Mouse (Mus musculus) embryonic facial prominence, embryonic 11.5 days (tissue): Measurements from ENCODE around the gene Slc9a8. TPM values are rescaled to one million over a fixed set of nuclear protein-coding genes. Genes with fewer than 3 reads are reported as not detected.

ENCODE experiments used
- ATAC-seq: fragments of 200-750 bp; cut with Nextera tagmentation; replicated peaks from 2 replicates; pipeline ENCODE4 v1.8.0; 2017; ENCODE audit warnings: low read depth; ENCODE audit not compliant: insufficient number of reproducible peaks, low FRiP score, low TSS enrichment
- DNase-seq: peaks from one replicate; pipeline ENCODE4 v3.0.0-alpha.2; 2015; ENCODE audit warnings: low spot score
- H3K27ac ChIP-seq: fragments of 300-500 bp; sonication (generic); replicated peaks from 2 replicates; pipeline ENCODE4 v1.5.1; 2014; ENCODE audit warnings: mild to moderate bottlenecking, low read depth, low read length, control low read depth
- H3K27me3 ChIP-seq: fragments of 300-500 bp; sonication (generic); 2 replicates; pipeline ENCODE4 v1.6.1; 2014; ENCODE audit warnings: mild to moderate bottlenecking, low read length, moderate library complexity, mixed read lengths; ENCODE audit not compliant: control insufficient read depth, insufficient read depth
- H3K36me3 ChIP-seq: fragments of 300-500 bp; sonication (generic); replicated peaks from 2 replicates; pipeline ENCODE4 v1.6.1; 2014; ENCODE audit warnings: low read depth, mild to moderate bottlenecking, low read length, moderate library complexity, mixed read lengths; ENCODE audit not compliant: control insufficient read depth, insufficient read depth
- H3K4me1 ChIP-seq: fragments of 300-500 bp; sonication (generic); 2 replicates; pipeline ENCODE4 v1.6.1; 2014; ENCODE audit warnings: low read length, mixed read lengths; ENCODE audit not compliant: control insufficient read depth, insufficient read depth
- H3K4me2 ChIP-seq: fragments of 300-500 bp; sonication (generic); 2 replicates; pipeline ENCODE4 v1.6.1; 2014; ENCODE audit warnings: low read depth, mild to moderate bottlenecking, control low read depth, low read length, moderate library complexity
- H3K4me3 ChIP-seq: fragments of 300-500 bp; sonication (generic); 2 replicates; pipeline ENCODE4 v1.5.1; 2014; ENCODE audit warnings: low read depth, low read length, control low read depth
- H3K9ac ChIP-seq: fragments of 300-500 bp; sonication (generic); replicated peaks from 2 replicates; pipeline ENCODE4 v1.6.1; 2014; ENCODE audit warnings: mild to moderate bottlenecking, control low read depth, low read length
- H3K9me3 ChIP-seq: fragments of 300-500 bp; sonication (generic); replicated peaks from 2 replicates; pipeline ENCODE4 v1.6.1; 2016; ENCODE audit warnings: mild to moderate bottlenecking, low read length, inconsistent platforms, mixed read lengths; ENCODE audit not compliant: control insufficient read depth
- WGBS: fragments of 180-500 bp; shearing (Covaris S2); extraction: QIAGEN DNeasy Blood & Tissue Kit; methylation state at CpG from one replicate; pipeline ENCODE4 v1.1.7; 2014; 5-methylcytosine and 5-hydroxymethylcytosine counted together
- polyA plus RNA-seq: library from polyadenylated mRNA; unstranded; fragments of >200 nt; fragmentation: Nextera tagmentation; extraction: Ambion mirVana; gene quantifications from 2 replicates; pipeline ENCODE4 v1.2.1, GENCODE M21; 2014

Slc9a8 gene
- polyA plus RNA-seq, 1 experiment from 2014 or later, result 13.5 TPM

DNA sequence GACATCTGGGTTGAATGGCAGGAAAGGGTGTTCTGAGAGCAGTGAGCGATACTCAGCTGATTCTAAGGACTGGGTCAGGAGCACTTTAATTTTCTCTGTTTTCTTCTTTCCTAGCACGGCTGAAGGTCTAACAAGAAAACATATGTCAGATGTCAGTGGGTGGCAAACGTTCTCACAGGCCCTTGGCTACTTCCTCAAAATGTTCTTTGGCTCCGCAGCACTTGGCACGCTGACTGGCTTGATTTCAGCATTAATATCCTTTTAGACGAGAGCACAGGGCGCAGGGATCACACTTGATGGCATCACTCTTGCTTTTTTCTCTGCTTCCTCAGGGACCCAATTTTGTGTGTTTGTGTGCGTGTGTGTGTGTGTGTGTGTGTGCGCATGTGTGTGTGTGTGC is 35.7 kb downstream of the Slc9a8 start:
- H3K4me1 ChIP-seq, result no peaks in the 10 kb centered on the region
- DNase-seq (no peak), ATAC-seq (no peak)
- H3K27me3 ChIP-seq, result no peaks in the 10 kb centered on the region
- H3K4me3 ChIP-seq, result no peak overlapping the region
- WGBS, result 94% methylated on average over 9 of the region's 9 CpGs
- no peaks in the 10 kb centered on the region for H3K9me3 ChIP-seq
- H3K4me2 ChIP-seq, result no peak overlapping the region
- H3K27ac ChIP-seq, result no peak overlapping the region
- H3K36me3 ChIP-seq, result no peaks in the 10 kb centered on the region
- no peak overlapping the region for H3K9ac ChIP-seq

DNA sequence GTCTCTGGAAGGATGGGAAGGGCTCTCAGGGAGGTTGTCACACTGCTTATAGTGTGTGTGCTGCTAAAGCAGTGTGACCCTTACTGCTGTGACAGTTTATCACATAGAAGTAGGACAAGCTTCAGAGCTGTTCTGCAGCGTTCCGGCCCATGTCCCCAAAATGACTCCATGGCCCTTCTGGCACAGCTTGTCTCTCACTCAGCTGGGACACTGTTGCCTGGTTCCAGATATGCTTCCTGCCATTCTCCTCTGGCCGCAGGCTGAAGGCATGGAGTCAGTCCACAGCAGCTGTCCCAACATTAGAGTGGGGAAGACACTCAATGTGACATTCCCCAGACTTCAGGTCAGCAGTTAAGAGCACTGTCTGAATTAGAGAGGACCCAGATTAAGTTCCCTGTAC is 37.0 kb downstream of the Slc9a8 start:
- H3K9ac ChIP-seq, result no peak overlapping the region
- no peaks in the 10 kb centered on the region for H3K9me3 ChIP-seq
- no peaks in the 10 kb centered on the region for H3K4me1 ChIP-seq
- H3K4me2 ChIP-seq, result no peak overlapping the region
- H3K36me3 ChIP-seq, result no peaks in the 10 kb centered on the region
- DNase-seq (no peak), ATAC-seq (no peak)
- no peaks in the 10 kb centered on the region for H3K27me3 ChIP-seq
- 97% methylated on average over 3 of the region's 3 CpGs for WGBS
- H3K27ac ChIP-seq, result no peak overlapping the region
- no peak overlapping the region for H3K4me3 ChIP-seq

DNA sequence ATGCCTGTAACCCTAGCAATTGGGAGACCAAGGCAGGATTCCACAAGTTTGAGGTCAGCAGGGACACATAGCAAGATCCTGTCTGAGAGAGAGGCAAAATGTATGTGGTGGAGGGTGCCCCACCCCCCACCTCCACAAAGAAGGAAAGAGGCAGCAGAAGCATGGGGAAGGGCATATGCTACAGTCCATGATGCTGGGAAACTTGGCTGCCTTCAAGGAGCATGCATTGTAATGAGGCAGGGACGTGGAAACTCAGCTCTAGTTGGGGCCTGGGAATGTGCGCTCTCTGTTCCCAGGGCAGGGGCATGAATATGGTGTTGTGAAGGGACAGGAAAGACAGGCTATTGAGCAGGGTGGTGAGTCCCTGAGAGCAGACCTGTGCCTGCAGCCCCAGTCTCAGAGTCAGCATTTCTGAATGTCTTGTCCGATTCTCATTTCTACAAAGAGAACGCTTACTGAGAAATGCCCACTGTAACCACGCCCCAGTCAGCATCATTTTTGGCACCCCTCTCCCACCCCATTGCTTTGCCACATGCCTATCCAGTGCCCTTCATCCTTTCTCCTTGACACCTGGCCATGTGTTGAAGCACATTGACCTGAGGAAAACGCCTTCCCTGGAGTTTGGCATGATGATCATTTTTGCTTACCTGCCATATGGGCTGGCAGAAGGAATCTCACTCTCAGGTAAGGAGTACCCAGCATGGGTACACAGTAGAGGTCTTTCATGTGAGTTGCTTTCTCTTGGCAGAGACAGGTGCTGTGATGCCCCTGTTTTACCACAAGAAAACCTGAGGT is 37.8 kb downstream of the Slc9a8 start:
- 95% methylated on average over 6 of the region's 6 CpGs for WGBS
- no peak overlapping the region for H3K4me2 ChIP-seq
- H3K9me3 ChIP-seq, result no peaks in the 10 kb centered on the region
- DNase-seq, result no peak
- H3K4me3 ChIP-seq, result no peak overlapping the region
- no peak overlapping the region for H3K27ac ChIP-seq
- ATAC-seq, result no peak
- no peak overlapping the region for H3K9ac ChIP-seq
- no peaks in the 10 kb centered on the region for H3K36me3 ChIP-seq
- no peaks in the 10 kb centered on the region for H3K4me1 ChIP-seq
- H3K27me3 ChIP-seq, result no peaks in the 10 kb centered on the region

DNA sequence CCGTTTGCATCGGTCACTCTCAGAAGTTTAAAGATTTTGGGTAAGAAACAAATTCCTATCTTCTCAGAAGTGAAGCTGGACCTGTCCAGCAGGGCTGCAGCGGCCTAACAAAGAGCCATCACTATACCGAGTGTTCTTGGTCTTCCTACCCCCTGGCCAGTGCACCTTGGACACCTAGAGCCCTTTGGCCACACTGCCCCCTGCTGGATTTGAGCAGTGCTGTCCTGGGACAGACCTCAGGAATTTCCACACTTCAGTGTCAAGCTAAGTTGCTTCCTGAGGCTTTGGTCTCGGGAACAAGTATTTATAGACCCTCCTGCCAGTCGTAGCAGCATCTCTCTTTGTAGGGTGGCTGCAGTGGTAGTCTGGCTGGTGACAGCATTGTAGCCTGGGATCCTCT is 41.4 kb downstream of the Slc9a8 start:
- Histone ChIP-seq H3K4me2 (no peak overlapping the region), H3K4me1 (no peaks in the 10 kb centered on the region), H3K27me3 (no peaks in the 10 kb centered on the region), H3K36me3 (no peaks in the 10 kb centered on the region), H3K9me3 (no peaks in the 10 kb centered on the region), H3K27ac (no peak overlapping the region), H3K4me3 (no peak overlapping the region), H3K9ac (no peak overlapping the region)
- ATAC-seq, result no peak
- 65% methylated on average over 6 of the region's 6 CpGs for WGBS
- peak; percentile 65 for DNase-seq

DNA sequence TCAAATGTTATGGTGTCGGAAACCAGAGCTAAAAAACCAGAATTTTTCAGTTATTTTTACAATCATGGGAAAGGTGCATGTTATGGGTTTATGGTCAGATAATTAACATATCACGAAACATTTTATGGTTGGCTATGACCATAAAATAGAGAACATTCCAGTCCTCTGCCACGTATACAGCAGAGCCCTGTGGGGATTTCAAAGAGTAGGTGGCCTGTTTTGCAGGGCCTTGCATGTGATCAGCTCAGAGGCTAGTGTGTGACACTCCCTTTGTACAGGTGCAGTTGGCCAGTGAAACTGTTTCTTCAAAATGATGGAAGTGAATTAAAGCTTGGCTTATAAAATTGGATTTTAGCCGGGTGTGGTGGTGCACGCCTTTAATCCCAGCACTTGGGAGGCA is 42.3 kb downstream of the Slc9a8 start:
- no peak overlapping the region for H3K9ac ChIP-seq
- no peaks in the 10 kb centered on the region for H3K4me1 ChIP-seq
- no peak for ATAC-seq
- 93% methylated on average over 5 of the region's 5 CpGs for WGBS
- H3K9me3 ChIP-seq, result no peaks in the 10 kb centered on the region
- H3K4me2 ChIP-seq, result no peak overlapping the region
- H3K27me3 ChIP-seq, result no peaks in the 10 kb centered on the region
- H3K36me3 ChIP-seq, result no peaks in the 10 kb centered on the region; the same call in 1 of the 2 replicates
- no peak overlapping the region for H3K27ac ChIP-seq
- no peak for DNase-seq
- no peak overlapping the region for H3K4me3 ChIP-seq

DNA sequence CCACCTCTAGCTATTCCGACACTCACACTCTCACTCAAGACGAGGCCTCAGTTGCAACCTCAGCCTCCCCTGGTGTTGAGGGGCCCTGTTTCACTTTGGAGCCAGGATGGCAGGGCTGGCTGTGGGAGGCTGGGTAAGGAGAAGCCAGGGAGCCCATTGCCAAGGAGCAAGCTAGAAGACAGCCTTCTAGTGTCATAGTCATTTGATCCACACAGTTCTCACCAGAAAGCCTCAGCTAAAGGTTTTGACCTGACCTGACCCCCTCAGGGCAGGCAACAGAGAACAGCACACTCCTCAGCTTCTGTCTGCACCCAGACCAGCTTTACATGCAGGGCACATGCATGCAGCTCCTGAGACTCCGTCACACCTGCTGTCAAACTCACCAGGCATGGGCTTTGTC is 44.4 kb downstream of the Slc9a8 start:
- Histone ChIP-seq H3K4me3 (no peak overlapping the region), H3K9me3 (no peaks in the 10 kb centered on the region), H3K4me1 (no peaks in the 10 kb centered on the region), H3K4me2 (no peak overlapping the region), H3K36me3 (peaks cover 2% of the 10 kb centered on the region; the same call in 1 of the 2 replicates), H3K9ac (no peak overlapping the region), H3K27me3 (no peaks in the 10 kb centered on the region), H3K27ac (no peak overlapping the region)
- ATAC-seq, result no peak
- 89% methylated on average over 3 of the region's 3 CpGs for WGBS
- DNase-seq, result no peak

DNA sequence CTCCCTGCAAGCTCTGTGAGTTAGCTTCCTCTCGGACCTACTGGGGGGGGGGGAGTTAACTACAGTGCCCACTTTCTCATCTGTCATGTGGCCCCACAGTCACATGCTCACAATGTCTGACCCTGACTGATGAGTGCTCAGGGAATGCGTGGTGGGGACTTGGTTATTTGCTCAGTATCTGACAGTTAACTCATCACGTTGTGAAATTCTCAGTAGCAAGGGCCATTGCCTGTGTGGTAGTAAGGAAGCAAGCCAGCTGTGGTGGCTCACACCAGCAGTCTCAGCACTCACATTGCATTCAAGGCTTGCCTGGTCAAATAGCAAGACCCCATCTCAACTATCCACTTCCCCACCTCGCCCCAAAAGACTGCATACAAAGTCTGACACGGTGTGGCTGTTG is 45.7 kb downstream of the Slc9a8 start:
- no peak overlapping the region for H3K9ac ChIP-seq
- 83% methylated on average over 5 of the region's 5 CpGs for WGBS
- DNase-seq (no peak), ATAC-seq (no peak)
- H3K27me3 ChIP-seq, result no peaks in the 10 kb centered on the region
- H3K4me3 ChIP-seq, result no peak overlapping the region
- no peak overlapping the region for H3K4me2 ChIP-seq
- no peaks in the 10 kb centered on the region for H3K9me3 ChIP-seq
- H3K27ac ChIP-seq, result no peak overlapping the region
- H3K4me1 ChIP-seq, result no peaks in the 10 kb centered on the region
- H3K36me3 ChIP-seq, result peaks cover 5% of the 10 kb centered on the region; the same call in 1 of the 2 replicates

DNA sequence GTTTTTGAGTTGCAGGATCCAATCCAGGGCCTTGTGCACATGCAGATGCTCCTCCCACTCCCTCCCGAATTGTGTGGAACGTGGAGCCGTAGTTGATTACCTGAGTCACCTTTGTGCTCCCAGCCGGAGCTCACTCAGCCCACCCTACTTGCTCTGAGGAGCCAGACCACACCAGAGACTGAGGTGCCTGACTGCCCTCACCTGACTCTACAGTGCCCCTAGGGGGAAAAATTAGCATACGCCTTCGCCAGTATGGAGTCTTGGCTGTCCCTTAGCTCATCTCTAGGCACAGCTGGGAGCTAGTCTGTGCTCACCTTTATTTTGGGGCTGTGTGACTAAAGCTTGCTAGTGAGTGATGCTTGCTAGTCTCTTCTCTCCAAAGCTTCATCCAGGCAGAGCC is 46.9 kb downstream of the Slc9a8 start:
- no peak for ATAC-seq
- 80% methylated on average over 6 of the region's 6 CpGs for WGBS
- no peak overlapping the region for H3K27ac ChIP-seq
- H3K9me3 ChIP-seq, result no peaks in the 10 kb centered on the region
- no peaks in the 10 kb centered on the region for H3K27me3 ChIP-seq
- H3K4me2 ChIP-seq, result no peak overlapping the region
- no peak overlapping the region for H3K4me3 ChIP-seq
- H3K4me1 ChIP-seq, result no peaks in the 10 kb centered on the region
- no peak overlapping the region for H3K9ac ChIP-seq
- peaks cover 5% of the 10 kb centered on the region for H3K36me3 ChIP-seq
- DNase-seq, result no peak
